Mouse (Mus musculus) layer of hippocampus, postnatal 25 days (tissue): ENCODE measurements at regions not wholly inside any gene's neighbourhood (a gene's known extent, or its start where the extent isn't known, plus 50 kb on each side); places are given as distances from the start of the nearest gene placed in this dataset.

Experiments
- DNase-seq, 2 experiments: peaks; one replicate each; pipeline ENCODE4 v3.0.0; 2022; ENCODE audit warnings: mixed read lengths in 2 of 2, low spot score in 1 of 2; ENCODE audit errors: extremely low spot score in 1 of 2

GRCm38 (mm10) chr16:55698489-55698892, 140.2 kb downstream of the Nfkbiz start:
- DNase-seq = no peak

DNA sequence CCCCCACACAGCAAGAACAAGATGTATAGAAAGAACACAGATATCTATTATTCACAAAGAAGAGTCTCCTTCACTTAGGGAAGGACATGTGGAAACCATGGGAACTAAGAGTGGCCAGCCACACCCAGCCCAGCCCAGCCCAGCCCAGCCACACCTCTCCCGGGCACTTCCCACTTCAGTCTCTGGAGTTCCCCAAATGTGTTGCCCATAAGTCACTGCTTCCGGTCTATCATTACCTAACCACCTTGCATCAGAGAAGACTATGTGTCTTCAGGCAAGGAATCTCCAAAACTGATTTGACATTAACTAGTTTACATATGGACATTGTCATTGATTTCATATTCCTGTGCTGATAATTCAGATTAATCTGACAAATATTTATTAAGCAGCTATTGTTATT, 147.6 kb downstream of the Nfkbiz start:
- no peak for DNase-seq

DNA sequence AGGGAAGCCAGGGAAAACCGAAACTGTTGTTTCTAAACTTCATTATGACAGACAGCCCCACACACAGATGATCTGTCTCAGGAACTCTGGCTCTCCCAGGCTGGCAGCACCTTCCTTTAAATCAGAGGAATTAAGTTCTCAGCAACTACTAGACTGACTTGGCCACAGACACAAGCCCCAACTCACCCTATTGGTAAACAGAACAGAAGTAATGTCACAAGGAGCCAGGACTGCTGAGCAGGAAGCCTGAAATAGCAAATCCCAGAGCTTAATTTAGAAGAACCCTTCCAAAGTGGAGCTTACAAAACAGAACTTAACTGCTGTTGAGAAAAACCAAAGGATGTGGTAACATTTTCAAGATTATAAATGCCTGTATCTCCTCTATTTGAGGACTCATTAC, 174.8 kb downstream of the Nfkbiz start:
- no peak for DNase-seq

GRCm38 (mm10) chr16:55636667-55637450, 201.8 kb downstream of the Nfkbiz start:
- DNase-seq = no peak

GRCm38 (mm10) chr16:55636224-55636623, 202.5 kb downstream of the Nfkbiz start:
- DNase-seq = no peak

- no peak for DNase-seq
Measured at GRCm38 (mm10) chr16:55634691-55635090, 204.0 kb downstream of the Nfkbiz start.

DNA sequence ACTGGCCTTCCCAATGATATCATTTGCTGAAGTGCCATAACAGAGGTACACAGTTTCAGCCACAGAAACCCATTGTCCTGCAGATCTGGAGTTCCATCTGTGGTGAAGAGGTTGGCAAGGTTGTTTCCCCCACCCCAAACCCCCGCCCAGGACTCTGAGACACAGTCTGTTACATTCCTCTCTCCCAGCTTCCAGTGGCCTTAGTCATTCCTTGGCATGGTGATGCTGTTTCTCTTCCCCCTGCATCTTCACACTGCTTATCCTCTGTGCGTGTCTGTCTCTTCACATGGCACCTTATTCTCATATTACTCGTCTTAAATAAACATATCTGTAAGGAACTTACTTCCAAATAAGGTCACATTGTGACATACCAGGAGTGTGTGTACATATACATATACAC, 206.5 kb downstream of the Nfkbiz start:
- no peak for DNase-seq

- no peak for DNase-seq
Measured at GRCm38 (mm10) chr16:55631637-55632036, 207.1 kb downstream of the Nfkbiz start.

DNA sequence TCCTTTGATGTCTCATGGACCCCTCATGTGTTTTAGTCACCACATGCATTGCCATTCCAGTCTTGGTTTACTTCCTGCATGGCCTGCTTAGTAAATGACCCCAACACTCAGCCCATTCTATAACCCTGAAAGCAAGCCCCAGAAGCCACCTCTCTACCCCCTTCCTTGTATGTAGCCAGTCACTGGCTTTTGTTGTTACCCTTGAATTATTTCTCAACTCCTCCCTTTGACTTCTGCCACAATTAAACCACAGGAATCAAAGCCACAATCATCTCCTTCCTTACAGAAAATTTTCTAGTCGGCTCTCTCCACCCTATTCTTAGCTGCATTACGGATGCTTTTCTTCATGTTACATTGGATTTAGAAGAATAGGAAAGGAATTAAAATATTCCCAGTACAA, 207.7 kb downstream of the Nfkbiz start:
- DNase-seq = no peak

- no peak for DNase-seq
Measured at GRCm38 (mm10) chr16:55627531-55627930, 211.2 kb downstream of the Nfkbiz start.

DNA sequence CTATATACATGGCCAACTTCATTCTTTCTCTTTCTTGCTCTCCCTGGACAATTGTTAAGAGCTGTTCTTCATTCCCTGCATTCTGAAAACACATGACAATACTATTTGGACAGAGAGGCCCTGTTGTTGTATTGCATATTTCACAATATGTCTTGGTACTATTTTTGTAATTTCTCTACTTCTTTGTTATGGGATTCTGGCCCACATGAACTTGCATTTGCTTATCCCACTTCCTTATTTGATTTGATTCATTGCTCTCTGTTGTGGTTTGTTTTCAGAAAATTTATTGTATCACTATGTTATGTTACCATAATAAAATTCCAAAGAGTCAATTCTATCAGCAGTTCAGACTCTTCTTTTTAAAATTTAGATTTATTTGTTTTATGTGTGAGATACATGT, 215.3 kb downstream of the Nfkbiz start:
- DNase-seq = no peak

- DNase-seq = no peak
Measured at GRCm38 (mm10) chr16:55619731-55620130, 219.0 kb downstream of the Nfkbiz start.

DNA sequence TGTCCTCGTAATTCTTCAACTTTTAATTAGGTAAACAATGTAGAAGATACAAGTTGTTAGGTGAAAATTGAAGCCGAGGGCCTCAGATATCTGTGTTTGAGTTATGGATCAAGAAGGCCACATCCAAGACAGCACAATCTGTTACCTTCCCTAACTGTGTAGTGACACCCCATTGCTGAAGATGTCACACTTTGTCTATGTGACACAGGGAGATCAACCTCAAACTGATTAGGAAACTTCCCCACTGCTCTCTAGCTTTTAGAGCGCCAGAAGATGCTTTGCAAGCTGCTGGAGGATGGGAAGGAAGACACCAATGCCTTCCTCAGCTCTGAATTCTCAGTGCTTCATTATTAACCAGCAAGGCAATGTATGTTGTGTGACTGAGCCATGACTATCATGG, 220.7 kb downstream of the Nfkbiz start:
- DNase-seq = no peak

GRCm38 (mm10) chr16:55617506-55617905, 221.2 kb downstream of the Nfkbiz start:
- DNase-seq = no peak

GRCm38 (mm10) chr16:55616408-55617120, 222.1 kb downstream of the Nfkbiz start:
- DNase-seq = no peak

- no peak for DNase-seq
Measured at GRCm38 (mm10) chr16:55612873-55613272, 225.8 kb downstream of the Nfkbiz start.

GRCm38 (mm10) chr16:55612001-55612400, 226.7 kb downstream of the Nfkbiz start:
- DNase-seq = no peak

DNA sequence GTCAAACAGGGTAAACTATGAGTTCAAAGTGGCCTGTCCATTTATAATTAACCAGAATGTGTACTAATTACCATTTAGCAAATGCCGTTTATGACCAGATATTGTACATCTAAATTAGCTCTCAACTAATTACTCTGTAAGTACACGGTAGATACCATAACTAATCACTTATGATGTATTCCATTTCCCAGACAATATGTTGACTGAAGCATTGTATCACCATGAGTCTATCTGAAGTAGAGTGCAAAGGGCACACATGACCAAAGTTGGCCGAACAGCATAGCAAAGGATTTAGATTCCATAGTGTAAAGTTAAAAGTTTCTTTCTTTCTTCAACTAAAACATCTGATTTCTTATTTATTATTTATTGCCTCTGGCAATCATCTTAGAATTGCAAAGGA, 227.5 kb downstream of the Nfkbiz start:
- DNase-seq = no peak

GRCm38 (mm10) chr16:55608361-55608760, 230.3 kb downstream of the Nfkbiz start:
- DNase-seq = no peak

DNA sequence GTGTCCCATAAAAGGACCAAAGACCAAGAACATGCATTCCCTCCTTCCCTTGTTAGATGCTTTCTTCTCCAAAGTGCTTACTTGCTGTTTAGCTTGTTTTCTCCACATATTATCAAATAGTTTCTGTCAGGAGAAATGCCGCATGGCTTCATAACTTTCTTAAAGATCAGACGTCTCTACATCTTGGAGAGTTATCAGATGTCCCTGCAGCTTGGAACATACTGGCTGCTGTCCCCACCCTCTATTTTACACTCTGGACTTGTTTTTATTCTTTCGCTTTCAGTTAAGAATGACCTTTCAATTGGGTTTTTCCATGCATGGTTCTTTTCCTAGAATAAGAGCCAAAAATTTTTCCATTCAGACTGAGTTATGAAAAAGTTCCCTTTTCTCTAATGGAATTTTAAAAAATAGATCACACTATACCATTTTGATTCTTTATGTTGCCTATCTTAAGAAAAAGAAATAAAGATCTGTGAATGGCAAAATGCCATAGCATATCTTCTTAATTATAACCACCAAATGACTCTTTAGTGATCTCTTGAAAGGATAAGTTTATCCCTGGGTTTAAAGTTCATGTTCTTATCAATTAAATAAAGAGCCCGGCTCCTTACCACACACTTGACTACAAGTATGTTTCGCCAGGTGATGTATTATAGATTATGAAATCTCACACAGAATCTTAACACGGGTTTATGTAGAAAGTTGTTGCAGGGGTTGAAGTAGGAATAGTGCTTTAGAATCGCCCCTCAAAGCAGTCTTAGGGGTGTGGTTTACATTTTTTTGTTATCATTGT, 232.1 kb downstream of the Nfkbiz start:
- DNase-seq = no peak

DNA sequence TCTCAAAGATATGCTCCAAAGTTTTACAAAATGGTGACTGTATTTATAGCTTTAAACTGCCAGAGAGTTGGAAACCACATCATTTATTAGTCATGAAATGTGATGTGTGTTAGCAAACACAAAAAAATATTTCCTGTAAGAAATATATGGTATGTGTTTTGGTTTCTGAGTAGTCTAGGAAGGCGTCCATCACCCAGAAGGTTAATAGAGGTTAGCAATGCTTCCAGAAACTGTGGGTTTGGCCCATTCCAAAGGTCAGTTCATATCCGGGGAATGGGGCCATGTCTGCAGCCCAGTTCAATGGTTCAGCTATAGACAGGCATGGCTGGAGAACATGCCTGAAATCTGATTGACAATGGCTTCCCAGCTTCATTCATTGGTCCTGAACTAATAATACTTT, 235.1 kb downstream of the Nfkbiz start:
- no peak for DNase-seq
